Mouse (Mus musculus) MEL (cell line): ENCODE data around the gene Hlcs. TPM values are rescaled to one million over a fixed set of nuclear protein-coding genes. Genes with fewer than 3 reads are reported as not detected.
A peak's percentile ranks its signal among the peaks of the same experiment; 100 is the strongest.

Experiments
- DNase-seq: peaks from one replicate; pipeline ENCODE4 v3.0.0; 2011; ENCODE audit warnings: low read depth, low spot score
- H3K27ac ChIP-seq: 2 replicates; pipeline ENCODE4 v1.5.1; 2012; ENCODE audit warnings: low read depth, mild to moderate bottlenecking, control low read depth, low read length, moderate library complexity; ENCODE audit not compliant: control insufficient read depth
- H3K27me3 ChIP-seq, 2 experiments: fragments of 150-350 bp in 1 of 2; sonication (generic) in 1 of 2; 2 replicates each; pipeline ENCODE4 v1.6.1; 2012; ENCODE audit warnings: low read length in 2 of 2, mild to moderate bottlenecking in 2 of 2, improper control_type of control experiment in 1 of 2, moderate library complexity in 1 of 2; ENCODE audit not compliant: insufficient read depth in 2 of 2, control insufficient read depth in 1 of 2
- H3K36me3 ChIP-seq, 2 experiments: 2 replicates each; pipeline ENCODE4 v1.6.1; 2012 to 2014; ENCODE audit warnings: low read length in 2 of 2, improper control_type of control experiment in 1 of 2, inconsistent platforms in 1 of 2, mild to moderate bottlenecking in 1 of 2; ENCODE audit not compliant: insufficient read depth in 2 of 2, control insufficient read depth in 1 of 2
- H3K4me1 ChIP-seq, 2 experiments: fragments of 150-350 bp in 1 of 2; sonication (generic) in 1 of 2; 2 replicates each; pipeline ENCODE4 v1.6.1; 2012; ENCODE audit warnings: low read length in 2 of 2, improper control_type of control experiment in 1 of 2, mild to moderate bottlenecking in 1 of 2; ENCODE audit not compliant: insufficient read depth in 2 of 2, control insufficient read depth in 1 of 2
- H3K4me3 ChIP-seq, 2 experiments: fragments of 150-350 bp in 1 of 2; sonication (generic) in 1 of 2; 2 replicates each; pipeline ENCODE4 v1.5.1; 2012; ENCODE audit warnings: low read depth in 2 of 2, low read length in 2 of 2, mild to moderate bottlenecking in 2 of 2, moderate library complexity in 2 of 2, control low read depth in 1 of 2, improper control_type of control experiment in 1 of 2; ENCODE audit not compliant: control insufficient read depth in 1 of 2, insufficient read depth in 1 of 2
- H3K79me2 ChIP-seq: 2 replicates; pipeline ENCODE4 v1.6.1; 2012; ENCODE audit warnings: mild to moderate bottlenecking, low read length, moderate library complexity; ENCODE audit not compliant: control insufficient read depth, poor library complexity, insufficient read depth
- H3K9ac ChIP-seq: 2 replicates; pipeline ENCODE4 v1.6.1; 2012; ENCODE audit warnings: low read depth, mild to moderate bottlenecking, control low read depth, low read length, moderate library complexity; ENCODE audit not compliant: control insufficient read depth, poor library complexity, severe bottlenecking
- H3K9me3 ChIP-seq: fragments of 150-350 bp; sonication (generic); replicated peaks from 2 replicates; pipeline ENCODE4 v1.6.1; 2012; ENCODE audit warnings: mild to moderate bottlenecking, low read length, improper control_type of control experiment, moderate library complexity; ENCODE audit not compliant: insufficient read depth
- CHD1 ChIP-seq: IDR thresholded peaks from 2 replicates; pipeline ENCODE4 v1.6.1; 2012; ENCODE audit warnings: low read depth, mild to moderate bottlenecking, inconsistent platforms, low read length, improper control_type of control experiment
- CTCF ChIP-seq, 3 experiments: IDR thresholded peaks in 2 of 3; conservative IDR thresholded peaks in 1 of 3; 2 replicates each; pipeline ENCODE4 v1.5.1; 2011 to 2012; ENCODE audit warnings: low read length in 3 of 3, low read depth in 2 of 3, mild to moderate bottlenecking in 2 of 3, improper control_type of control experiment in 1 of 3, inconsistent platforms in 1 of 3, mixed read lengths in 1 of 3, moderate library complexity in 1 of 3; ENCODE audit not compliant: control insufficient read depth in 1 of 3, insufficient read depth in 1 of 3, poor library complexity in 1 of 3, severe bottlenecking in 1 of 3
- ELF1 ChIP-seq: IDR thresholded peaks from 2 replicates; pipeline ENCODE4 v1.6.1; 2014; ENCODE audit warnings: low read depth, mild to moderate bottlenecking, inconsistent platforms, low read length, improper control_type of control experiment, moderate library complexity
- EP300 ChIP-seq, 2 experiments: IDR thresholded peaks; 2 replicates each; pipeline ENCODE4 v1.6.1; 2011; ENCODE audit warnings: improper control_type of control experiment in 2 of 2, low read length in 2 of 2, low read depth in 1 of 2, mild to moderate bottlenecking in 1 of 2
- ETS1 ChIP-seq: IDR thresholded peaks from 2 replicates; pipeline ENCODE4 v1.6.1; 2012; ENCODE audit warnings: low read depth, mild to moderate bottlenecking, inconsistent platforms, low read length, improper control_type of control experiment, moderate library complexity
- HCFC1 ChIP-seq: IDR thresholded peaks from 2 replicates; pipeline ENCODE4 v1.6.1; 2012; ENCODE audit warnings: low read depth, mild to moderate bottlenecking, inconsistent platforms, low read length, improper control_type of control experiment, moderate library complexity
- MAFK ChIP-seq: IDR thresholded peaks from 2 replicates; pipeline ENCODE4 v1.6.1; 2011; ENCODE audit warnings: low read depth, mild to moderate bottlenecking, low read length, improper control_type of control experiment, borderline replicate concordance
- MAX ChIP-seq: IDR thresholded peaks from 2 replicates; pipeline ENCODE4 v1.6.1; 2011; ENCODE audit warnings: low read length, improper control_type of control experiment
- MAZ ChIP-seq: IDR thresholded peaks from 2 replicates; pipeline ENCODE4 v1.6.1; 2012; ENCODE audit warnings: low read depth, mild to moderate bottlenecking, inconsistent platforms, low read length, improper control_type of control experiment
- MYC ChIP-seq: IDR thresholded peaks from 2 replicates; pipeline ENCODE4 v1.6.1; 2011; ENCODE audit warnings: low read depth, mild to moderate bottlenecking, low read length, improper control_type of control experiment, moderate library complexity
- NRF1 ChIP-seq: IDR thresholded peaks from 2 replicates; pipeline ENCODE4 v1.6.1; 2014; ENCODE audit warnings: low read depth, mild to moderate bottlenecking, inconsistent platforms, low read length, improper control_type of control experiment, moderate library complexity; ENCODE audit not compliant: poor library complexity, insufficient read depth, severe bottlenecking
- POLR2A ChIP-seq, 2 experiments: IDR thresholded peaks; 2 replicates each; pipeline ENCODE4 v1.6.1; 2011 to 2012; ENCODE audit warnings: low read length in 2 of 2, mild to moderate bottlenecking in 2 of 2, control low read depth in 1 of 2, improper control_type of control experiment in 1 of 2, low read depth in 1 of 2, moderate library complexity in 1 of 2; ENCODE audit not compliant: control insufficient read depth in 1 of 2, insufficient read depth in 1 of 2, poor library complexity in 1 of 2
- POLR2AphosphoS2 ChIP-seq: IDR thresholded peaks from 2 replicates; pipeline ENCODE4 v1.6.1; 2011; ENCODE audit warnings: low read length, improper control_type of control experiment
- POLR2AphosphoS5 ChIP-seq: IDR thresholded peaks from 2 replicates; pipeline ENCODE4 v1.6.1; 2012; ENCODE audit warnings: low read depth, borderline replicate concordance, mild to moderate bottlenecking, inconsistent platforms, low read length, moderate library complexity, mixed read lengths
- RAD21 ChIP-seq: IDR thresholded peaks from 2 replicates; pipeline ENCODE4 v1.6.1; 2011; ENCODE audit warnings: mild to moderate bottlenecking, low read depth, low read length, improper control_type of control experiment
- TAL1 ChIP-seq: IDR thresholded peaks from 2 replicates; pipeline ENCODE4 v1.6.1; 2012; ENCODE audit warnings: mild to moderate bottlenecking, inconsistent platforms, low read length, moderate library complexity, mixed read lengths
- TBP ChIP-seq: IDR thresholded peaks from 2 replicates; pipeline ENCODE4 v1.8.0; 2011; ENCODE audit warnings: low read depth, low read length, improper control_type of control experiment
- TCF12 ChIP-seq: IDR thresholded peaks from 2 replicates; pipeline ENCODE4 v1.6.1; 2014; ENCODE audit warnings: low read depth, mild to moderate bottlenecking, inconsistent platforms, low read length, improper control_type of control experiment, moderate library complexity
- USF1 ChIP-seq: IDR thresholded peaks from 2 replicates; pipeline ENCODE4 v1.6.1; 2014; ENCODE audit warnings: low read depth, mild to moderate bottlenecking, inconsistent platforms, low read length, improper control_type of control experiment, moderate library complexity
- USF2 ChIP-seq, 2 experiments: IDR thresholded peaks; 2 replicates each; pipeline ENCODE4 v1.6.1; 2011 to 2012; ENCODE audit warnings: improper control_type of control experiment in 2 of 2, low read length in 2 of 2, borderline replicate concordance in 1 of 2, inconsistent platforms in 1 of 2, low read depth in 1 of 2, mild to moderate bottlenecking in 1 of 2; ENCODE audit not compliant: insufficient read depth in 1 of 2
- ZKSCAN1 ChIP-seq: IDR thresholded peaks from 2 replicates; pipeline ENCODE4 v1.6.1; 2012; ENCODE audit warnings: low read depth, mild to moderate bottlenecking, inconsistent platforms, low read length, improper control_type of control experiment, moderate library complexity
- polyA plus RNA-seq, 2 experiments: library from polyadenylated mRNA; stranded (reverse) in 1 of 2; unstranded in 1 of 2; fragments of >175 nt in 1 of 2; fragments of >200 nt in 1 of 2; gene quantifications; 2 replicates each; pipeline versions ENCODE4 v1.2.1 to v1.2.4; 2012; ENCODE audit warnings: low replicate concordance in 2 of 2, low read depth in 1 of 2; ENCODE audit not compliant: insufficient read length in 2 of 2, insufficient read depth in 1 of 2, missing spikeins in 1 of 2
- total RNA-seq: library from RNA; depleted of rRNA; stranded (reverse); fragments of 300-350 nt; gene quantifications from 2 replicates; pipeline ENCODE4 v1.2.3, GENCODE M21; 2012

Gene Hlcs
- total and polyA plus RNA-seq, 3 experiments = 3.3 to 6.4 TPM; not detected in 1

DNA sequence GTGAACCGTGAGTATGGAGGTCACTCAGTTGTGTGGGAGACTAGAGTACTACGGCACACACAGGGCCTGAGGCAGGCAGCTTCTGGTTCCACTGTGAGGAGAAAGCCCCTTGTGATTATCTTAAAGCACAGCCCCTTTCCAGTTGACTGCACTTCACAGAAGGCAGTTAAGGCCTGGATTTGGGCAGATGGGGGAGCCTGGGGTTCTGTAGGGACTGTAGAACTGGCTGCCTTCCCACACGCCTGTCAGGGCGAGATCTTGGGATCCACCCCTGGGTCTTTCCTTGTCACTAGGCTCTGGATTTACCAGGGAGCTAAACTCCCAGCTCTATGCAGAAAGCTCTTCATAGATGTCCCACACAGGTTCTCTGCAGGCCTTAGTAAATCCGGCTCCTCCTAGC is 17.1 kb upstream of the Hlcs start (continued):
- TF ChIP-seq MAZ = no peak
- peak; percentile 88 for TF ChIP-seq TCF12
- no peak for TF ChIP-seq POLR2AphosphoS2

GRCm38 (mm10) chr16:94328881-94329867 is 15.8 kb upstream of the Hlcs start:
- no peaks in the 10 kb centered on the region for H3K27me3 ChIP-seq
- no peak overlapping the region; a peak in 1 of 4 replicates for H3K4me3 ChIP-seq
- peak overlapping the region; percentile 87 for H3K27ac ChIP-seq
- peaks cover 0 to 29% of the 10 kb centered on the region in 2 experiments; a peak in 2 of 4 replicates for H3K36me3 ChIP-seq
- no peaks in the 10 kb centered on the region for H3K9me3 ChIP-seq
- DNase-seq = no peak
- TF ChIP-seq NRF1 (no peak), MYC (no peak), ETS1 (no peak), EP300 (IDR thresholded peaks at IDR 0.05; ENCODE audit: low read depth in 1 of 2, low read length in 2 of 2) (no peak), USF1 (no peak), ELF1 (no peak), MAX (no peak), POLR2A (IDR thresholded peaks at IDR 0.05; ENCODE audit: control insufficient read depth in 1 of 2, insufficient read depth in 1 of 2, low read depth in 1 of 2, low read length in 2 of 2, poor library complexity in 1 of 2) (no peak), POLR2AphosphoS5 (no peak), POLR2AphosphoS2 (no peak), HCFC1 (no peak), TAL1 (no peak), RAD21 (no peak), TBP (no peak), MAFK (no peak), CTCF (IDR thresholded peaks at IDR 0.05 in 2 of 3, conservative IDR thresholded peaks at IDR 0.05 in 1 of 3; ENCODE audit: control insufficient read depth in 1 of 3, insufficient read depth in 1 of 3, low read depth in 2 of 3, low read length in 3 of 3, poor library complexity in 1 of 3, severe bottlenecking in 1 of 3) (no peak), USF2 (IDR thresholded peaks at IDR 0.05; ENCODE audit: borderline replicate concordance in 1 of 2, insufficient read depth in 1 of 2, low read depth in 1 of 2, low read length in 2 of 2) (no peak), CHD1 (no peak), ZKSCAN1 (no peak)
- TF ChIP-seq, all 39 proteins: peak for 0
- Histone ChIP-seq H3K9ac (no peak overlapping the region), H3K79me2 (no peaks in the 10 kb centered on the region), H3K4me1 (peaks cover 26 to 29% of the 10 kb centered on the region in 2 experiments)
